Mouse (Mus musculus) spleen, adult 2 months (tissue): ENCODE results near the gene Tmem230.

Experiments used
- CTCF ChIP-seq: fragments of 200-500 bp; IDR thresholded peaks from 2 replicates; pipeline ENCODE4 v1.5.1; 2011; ENCODE audit warnings: mild to moderate bottlenecking, inconsistent platforms; ENCODE audit not compliant: insufficient read depth, insufficient read length, insufficient replicate concordance; ENCODE audit errors: extremely low read depth
- POLR2A ChIP-seq: fragments of 200-500 bp; IDR thresholded peaks from 2 replicates; pipeline ENCODE4 v1.6.1; 2011; ENCODE audit warnings: low read depth, low read length, inconsistent platforms

DNA sequence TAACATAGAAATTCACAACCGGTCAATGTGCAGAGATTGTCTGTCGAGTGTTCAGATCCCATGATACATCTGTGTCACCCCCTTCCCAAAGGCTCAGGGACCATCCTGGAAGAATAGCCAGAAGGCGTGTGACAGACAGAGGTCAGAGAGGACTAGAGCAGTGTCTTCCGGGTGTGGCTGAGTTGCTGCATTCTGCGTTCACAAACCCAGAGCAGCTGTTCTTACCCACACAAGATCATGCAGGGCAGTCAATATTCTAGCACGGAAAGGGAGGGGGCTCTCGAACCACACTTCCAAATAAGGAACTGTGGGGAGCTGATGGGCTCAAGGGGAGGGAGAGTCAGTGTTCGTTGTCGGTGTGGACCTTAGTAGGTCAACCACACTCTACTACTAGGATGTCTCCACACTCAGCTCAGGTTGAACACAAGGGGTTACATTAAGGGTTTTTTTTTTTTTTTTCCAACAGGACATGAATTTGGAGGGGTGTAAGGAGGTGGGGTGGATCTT lies 36.7 kb downstream of the Tmem230 start:
- no peak for TF ChIP-seq CTCF
- no peak for TF ChIP-seq POLR2A
